Mouse (Mus musculus): ENCODE data around the gene Galntl6. TPM values are rescaled to one million over a fixed set of nuclear protein-coding genes. Genes with fewer than 3 reads are reported as not detected.
A peak's percentile ranks its signal among the peaks of the same experiment; 100 is the strongest.

Gene Galntl6
- polyA plus RNA-seq, 1 experiment from 2014 or later, result 15.9 TPM

DNA sequence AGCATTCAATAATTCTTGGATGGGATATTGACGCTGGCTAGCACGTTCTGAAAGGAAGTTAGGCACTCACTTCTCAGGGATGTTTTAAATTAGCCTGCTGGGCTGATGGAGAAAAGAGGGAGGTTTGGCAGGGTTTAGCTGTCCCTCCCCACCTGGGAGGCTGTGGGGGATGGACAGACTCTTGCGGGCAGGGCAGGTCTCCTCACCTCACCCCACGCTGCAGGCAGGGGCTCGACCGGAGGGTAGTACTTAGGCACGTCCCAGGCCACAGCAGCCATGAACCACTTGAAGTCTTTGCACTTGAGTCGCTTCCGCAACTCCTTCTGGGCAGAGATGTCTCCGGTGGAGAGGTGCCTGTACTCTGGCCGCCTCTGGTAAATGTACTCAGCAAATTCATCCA is 1075.5 kb downstream of the Galntl6 start:
- H3K9me3 ChIP-seq (ENCODE audit: control insufficient read depth, low read length), result no peaks in the 10 kb centered on the region
- 40% methylated on average over 11 of the region's 11 CpGs for WGBS
- H3K4me2 ChIP-seq (ENCODE audit: low read length), result peak overlapping the region; percentile 17
- no peak overlapping the region for H3K4me3 ChIP-seq (replicated peaks; ENCODE audit: low read length)
- H3K9ac ChIP-seq (replicated peaks; ENCODE audit: low read depth, low read length), result no peak overlapping the region
- H3K36me3 ChIP-seq (ENCODE audit: control insufficient read depth, insufficient read depth), result no peaks in the 10 kb centered on the region
- no peak overlapping the region for H3K27ac ChIP-seq (ENCODE audit: low read length)
- H3K4me1 ChIP-seq (replicated peaks; ENCODE audit: control insufficient read depth, insufficient read depth, low read length), result peaks cover 16% of the 10 kb centered on the region
- ATAC-seq, result no peak
- no peaks in the 10 kb centered on the region for H3K27me3 ChIP-seq (replicated peaks; ENCODE audit: control insufficient read depth, insufficient read depth, low read length)

- Histone ChIP-seq H3K4me2 (ENCODE audit: low read length) (peak overlapping the region; percentile 17), H3K4me3 (replicated peaks; ENCODE audit: low read length) (no peak overlapping the region), H3K27me3 (replicated peaks; ENCODE audit: control insufficient read depth, insufficient read depth, low read length) (no peaks in the 10 kb centered on the region), H3K4me1 (replicated peaks; ENCODE audit: control insufficient read depth, insufficient read depth, low read length) (peaks cover 15% of the 10 kb centered on the region), H3K9ac (replicated peaks; ENCODE audit: low read depth, low read length) (no peak overlapping the region), H3K27ac (ENCODE audit: low read length) (no peak overlapping the region), H3K9me3 (ENCODE audit: control insufficient read depth, low read length) (no peaks in the 10 kb centered on the region), H3K36me3 (ENCODE audit: control insufficient read depth, insufficient read depth) (no peaks in the 10 kb centered on the region)
- ATAC-seq, result peak; percentile 57
- WGBS, result 9% methylated on average over 15 of the region's 15 CpGs
Measured at GRCm38 (mm10) chr8:57836201-57836883, 1076.1 kb downstream of the Galntl6 start.

GRCm38 (mm10) chr8:57823151-57823550 is 1089.3 kb downstream of the Galntl6 start:
- H3K4me3 ChIP-seq (replicated peaks; ENCODE audit: low read length), result no peak overlapping the region
- no peak overlapping the region for H3K27ac ChIP-seq (ENCODE audit: low read length)
- no peaks in the 10 kb centered on the region for H3K9me3 ChIP-seq (ENCODE audit: control insufficient read depth, low read length)
- ATAC-seq, result no peak
- H3K27me3 ChIP-seq (replicated peaks; ENCODE audit: control insufficient read depth, insufficient read depth, low read length), result no peaks in the 10 kb centered on the region
- no peak overlapping the region for H3K4me2 ChIP-seq (ENCODE audit: low read length)
- H3K4me1 ChIP-seq (replicated peaks; ENCODE audit: control insufficient read depth, insufficient read depth, low read length), result no peaks in the 10 kb centered on the region
- no peaks in the 10 kb centered on the region for H3K36me3 ChIP-seq (ENCODE audit: control insufficient read depth, insufficient read depth)
- no peak overlapping the region for H3K9ac ChIP-seq (replicated peaks; ENCODE audit: low read depth, low read length)
- WGBS, result 71% methylated on average over 7 of the region's 7 CpGs

GRCm38 (mm10) chr8:57816034-57816433 is 1096.4 kb downstream of the Galntl6 start:
- no peak overlapping the region for H3K4me2 ChIP-seq (ENCODE audit: low read length)
- no peaks in the 10 kb centered on the region for H3K4me1 ChIP-seq (replicated peaks; ENCODE audit: control insufficient read depth, insufficient read depth, low read length)
- no peak overlapping the region for H3K27ac ChIP-seq (ENCODE audit: low read length)
- no peak for ATAC-seq
- no peak overlapping the region for H3K9ac ChIP-seq (replicated peaks; ENCODE audit: low read depth, low read length)
- H3K9me3 ChIP-seq (ENCODE audit: control insufficient read depth, low read length), result no peaks in the 10 kb centered on the region
- no peak overlapping the region for H3K4me3 ChIP-seq (replicated peaks; ENCODE audit: low read length)
- no peaks in the 10 kb centered on the region for H3K27me3 ChIP-seq (replicated peaks; ENCODE audit: control insufficient read depth, insufficient read depth, low read length)
- 65% methylated on average over 7 of the region's 7 CpGs for WGBS
- H3K36me3 ChIP-seq (ENCODE audit: control insufficient read depth, insufficient read depth), result no peaks in the 10 kb centered on the region

DNA sequence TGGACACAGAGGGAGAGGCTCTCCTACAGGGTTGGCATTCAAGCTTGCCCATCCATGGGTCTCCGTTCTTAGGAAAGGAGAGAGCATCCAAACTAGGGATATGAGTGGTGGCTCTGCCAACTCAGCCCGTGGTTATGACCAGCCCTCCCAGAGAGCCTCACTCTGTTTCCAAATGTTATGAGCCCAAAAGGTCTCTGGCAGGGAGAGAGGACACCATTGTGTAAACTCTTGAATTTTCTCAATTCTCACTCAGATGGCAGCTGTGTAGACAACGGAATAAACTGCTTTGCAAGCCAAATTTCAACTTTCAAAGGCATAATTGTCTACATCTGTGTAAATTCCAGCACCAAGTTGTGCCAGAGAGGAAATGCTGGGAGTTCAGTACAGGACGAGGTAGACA is 1105.4 kb downstream of the Galntl6 start:
- no peak overlapping the region for H3K9ac ChIP-seq (replicated peaks; ENCODE audit: low read depth, low read length)
- H3K4me1 ChIP-seq (replicated peaks; ENCODE audit: control insufficient read depth, insufficient read depth, low read length), result no peaks in the 10 kb centered on the region
- no peak for ATAC-seq
- no peaks in the 10 kb centered on the region for H3K9me3 ChIP-seq (ENCODE audit: control insufficient read depth, low read length)
- H3K4me3 ChIP-seq (replicated peaks; ENCODE audit: low read length), result no peak overlapping the region
- WGBS, result 65% methylated on average over 4 of the region's 4 CpGs
- no peaks in the 10 kb centered on the region for H3K36me3 ChIP-seq (ENCODE audit: control insufficient read depth, insufficient read depth)
- H3K4me2 ChIP-seq (ENCODE audit: low read length), result no peak overlapping the region
- no peak overlapping the region for H3K27ac ChIP-seq (ENCODE audit: low read length)
- H3K27me3 ChIP-seq (replicated peaks; ENCODE audit: control insufficient read depth, insufficient read depth, low read length), result no peaks in the 10 kb centered on the region

DNA sequence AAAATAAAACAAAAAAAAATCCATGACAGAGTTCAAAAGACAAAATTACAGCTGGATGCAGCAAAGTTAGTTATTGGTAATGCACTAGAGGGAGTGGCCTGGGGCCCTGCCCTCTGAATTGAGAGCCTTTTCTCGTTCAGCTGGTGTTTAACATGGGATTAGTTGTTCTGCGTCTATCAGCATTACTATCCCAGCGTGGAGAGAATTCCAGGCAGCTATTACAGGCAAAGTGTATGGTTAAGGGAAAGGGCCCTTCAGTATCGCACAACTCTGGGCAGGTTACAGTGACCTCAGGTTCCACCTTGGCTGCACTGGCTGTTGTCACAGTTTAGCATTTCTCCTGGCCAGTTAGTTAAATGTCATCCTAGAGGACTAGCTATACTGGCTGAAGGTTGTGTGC is 1107.3 kb downstream of the Galntl6 start:
- Histone ChIP-seq H3K9ac (replicated peaks; ENCODE audit: low read depth, low read length) (no peak overlapping the region), H3K4me3 (replicated peaks; ENCODE audit: low read length) (no peak overlapping the region), H3K27ac (ENCODE audit: low read length) (no peak overlapping the region), H3K9me3 (ENCODE audit: control insufficient read depth, low read length) (no peaks in the 10 kb centered on the region), H3K4me2 (ENCODE audit: low read length) (no peak overlapping the region), H3K27me3 (replicated peaks; ENCODE audit: control insufficient read depth, insufficient read depth, low read length) (no peaks in the 10 kb centered on the region), H3K36me3 (ENCODE audit: control insufficient read depth, insufficient read depth) (no peaks in the 10 kb centered on the region), H3K4me1 (replicated peaks; ENCODE audit: control insufficient read depth, insufficient read depth, low read length) (0 out of 2 replicates have a peak, but pooled peaks cover under 1% of the 10 kb centered on the region)
- WGBS, result 66% methylated on average over 4 of the region's 4 CpGs
- no peak for ATAC-seq

- no peak overlapping the region for H3K4me3 ChIP-seq (replicated peaks; ENCODE audit: low read length)
- H3K4me2 ChIP-seq (ENCODE audit: low read length), result no peak overlapping the region
- H3K27me3 ChIP-seq (replicated peaks; ENCODE audit: control insufficient read depth, insufficient read depth, low read length), result no peaks in the 10 kb centered on the region
- H3K9ac ChIP-seq (replicated peaks; ENCODE audit: low read depth, low read length), result no peak overlapping the region
- ATAC-seq, result no peak
- 75% methylated on average over 8 of the region's 8 CpGs for WGBS
- no peak overlapping the region for H3K27ac ChIP-seq (ENCODE audit: low read length)
- H3K36me3 ChIP-seq (ENCODE audit: control insufficient read depth, insufficient read depth), result no peaks in the 10 kb centered on the region
- peaks cover 6% of the 10 kb centered on the region for H3K4me1 ChIP-seq (replicated peaks; ENCODE audit: control insufficient read depth, insufficient read depth, low read length)
- no peaks in the 10 kb centered on the region for H3K9me3 ChIP-seq (ENCODE audit: control insufficient read depth, low read length)
Measured at GRCm38 (mm10) chr8:57803821-57804220, 1108.6 kb downstream of the Galntl6 start.

DNA sequence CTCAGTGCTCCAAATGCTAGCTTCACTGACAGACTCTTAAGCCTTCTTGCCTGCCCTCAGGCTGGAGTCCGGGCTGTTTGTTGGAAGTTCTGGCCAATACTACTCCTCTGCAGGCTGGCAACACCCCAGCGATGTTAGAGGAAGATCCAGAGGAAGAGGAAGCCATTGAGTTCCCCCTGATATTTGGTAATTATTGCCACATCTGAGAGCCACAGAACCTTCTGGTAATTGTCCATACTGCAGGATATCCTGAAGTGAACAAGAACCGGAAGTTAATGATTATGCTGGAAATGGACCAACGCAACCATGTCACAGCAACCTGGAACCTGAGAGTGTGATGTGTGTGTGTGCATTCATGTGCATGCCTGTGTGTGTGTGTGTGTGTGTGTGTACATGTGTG is 1111.2 kb downstream of the Galntl6 start:
- H3K9ac ChIP-seq (replicated peaks; ENCODE audit: low read depth, low read length), result no peak overlapping the region
- ATAC-seq, result no peak

DNA sequence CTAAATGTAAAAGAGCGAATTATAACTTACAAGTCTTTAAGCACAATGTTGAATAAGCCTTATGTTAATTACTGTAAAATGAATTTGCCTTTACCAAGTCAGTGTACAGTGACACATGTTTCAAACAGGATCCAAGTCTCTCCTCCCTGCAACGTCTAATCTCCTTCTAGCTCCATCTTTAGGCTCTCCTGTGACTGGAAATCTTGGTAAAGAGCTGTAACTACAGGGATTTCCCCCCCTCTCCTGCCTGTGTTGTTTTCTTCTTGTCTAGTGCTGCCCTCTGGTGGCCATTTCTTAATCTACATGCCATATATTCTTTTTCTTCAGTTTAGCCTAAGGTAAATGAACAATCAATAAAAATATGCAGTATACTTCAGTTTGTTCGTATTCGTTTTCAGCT is 1112.1 kb downstream of the Galntl6 start:
- Histone ChIP-seq H3K4me2 (ENCODE audit: low read length) (peak overlapping the region; percentile 54), H3K27ac (ENCODE audit: low read length) (no peak overlapping the region; the same call in 1 of the 2 replicates), H3K9me3 (ENCODE audit: control insufficient read depth, low read length) (no peaks in the 10 kb centered on the region), H3K36me3 (ENCODE audit: control insufficient read depth, insufficient read depth) (no peaks in the 10 kb centered on the region), H3K4me3 (replicated peaks; ENCODE audit: low read length) (peak overlapping the region; percentile 13), H3K9ac (replicated peaks; ENCODE audit: low read depth, low read length) (no peak overlapping the region), H3K27me3 (replicated peaks; ENCODE audit: control insufficient read depth, insufficient read depth, low read length) (no peaks in the 10 kb centered on the region), H3K4me1 (replicated peaks; ENCODE audit: control insufficient read depth, insufficient read depth, low read length) (peaks cover 6% of the 10 kb centered on the region)
- WGBS, result 13% methylated on average over 4 of the region's 4 CpGs
- peak; percentile 95 for ATAC-seq

More for the DNA sequence above, 1111.2 kb downstream of the Galntl6 start:
- Histone ChIP-seq H3K9me3 (ENCODE audit: control insufficient read depth, low read length) (no peaks in the 10 kb centered on the region), H3K36me3 (ENCODE audit: control insufficient read depth, insufficient read depth) (no peaks in the 10 kb centered on the region), H3K27ac (ENCODE audit: low read length) (no peak overlapping the region), H3K4me1 (replicated peaks; ENCODE audit: control insufficient read depth, insufficient read depth, low read length) (peaks cover 6% of the 10 kb centered on the region), H3K27me3 (replicated peaks; ENCODE audit: control insufficient read depth, insufficient read depth, low read length) (no peaks in the 10 kb centered on the region), H3K4me3 (replicated peaks; ENCODE audit: low read length) (no peak overlapping the region), H3K4me2 (ENCODE audit: low read length) (no peak overlapping the region)
- 80% methylated on average over 4 of the region's 4 CpGs for WGBS

GRCm38 (mm10) chr8:57799797-57800204 is 1112.6 kb downstream of the Galntl6 start:
- WGBS, result 3% methylated on average over 12 of the region's 12 CpGs
- H3K27ac ChIP-seq (ENCODE audit: low read length), result peak overlapping the region; percentile 53
- peak overlapping the region; percentile 43 for H3K9ac ChIP-seq (replicated peaks; ENCODE audit: low read depth, low read length)
- H3K4me2 ChIP-seq (ENCODE audit: low read length), result peak overlapping the region; percentile 54
- no peaks in the 10 kb centered on the region for H3K27me3 ChIP-seq (replicated peaks; ENCODE audit: control insufficient read depth, insufficient read depth, low read length)
- peak overlapping the region; percentile 13 for H3K4me3 ChIP-seq (replicated peaks; ENCODE audit: low read length)
- peaks cover 6% of the 10 kb centered on the region for H3K4me1 ChIP-seq (replicated peaks; ENCODE audit: control insufficient read depth, insufficient read depth, low read length)
- no peaks in the 10 kb centered on the region for H3K36me3 ChIP-seq (ENCODE audit: control insufficient read depth, insufficient read depth)
- no peaks in the 10 kb centered on the region for H3K9me3 ChIP-seq (ENCODE audit: control insufficient read depth, low read length)
- peak; percentile 87 for ATAC-seq
